Mouse (Mus musculus) neural tube, embryonic 15.5 days (tissue): ENCODE results near the gene Gbp10. TPM values are rescaled to one million over a fixed set of nuclear protein-coding genes. Genes with fewer than 3 reads are reported as not detected.
"Not testable (repeated sequence)": the region's sequence is repeated elsewhere in the genome, so short reads cannot be mapped to it uniquely, and the experiment has no call there.

ENCODE experiments used
- ATAC-seq: fragments of 200-750 bp; cut with Nextera tagmentation; 2 replicates; pipeline ENCODE4 v1.8.0; 2017; ENCODE audit warnings: mild to moderate bottlenecking, moderate TSS enrichment, moderate library complexity; ENCODE audit not compliant: low FRiP score
- H3K27ac ChIP-seq: fragments of 300-500 bp; sonication (generic); replicated peaks from 2 replicates; pipeline ENCODE4 v1.5.1; 2015; ENCODE audit warnings: mild to moderate bottlenecking, inconsistent platforms
- H3K27me3 ChIP-seq: fragments of 300-500 bp; sonication (generic); replicated peaks from 2 replicates; pipeline ENCODE4 v1.6.1; 2015; ENCODE audit warnings: inconsistent platforms
- H3K36me3 ChIP-seq: fragments of 300-500 bp; sonication (generic); 2 replicates; pipeline ENCODE4 v1.6.1; 2015; ENCODE audit warnings: inconsistent platforms
- H3K4me1 ChIP-seq: fragments of 300-500 bp; sonication (generic); 2 replicates; pipeline ENCODE4 v1.6.1; 2015; ENCODE audit warnings: inconsistent platforms
- H3K4me2 ChIP-seq: fragments of 300-500 bp; sonication (generic); 2 replicates; pipeline ENCODE4 v1.6.1; 2015; ENCODE audit warnings: inconsistent platforms, mild to moderate bottlenecking, moderate library complexity
- H3K4me3 ChIP-seq: fragments of 300-500 bp; sonication (generic); replicated peaks from 2 replicates; pipeline ENCODE4 v1.5.1; 2015; ENCODE audit warnings: mild to moderate bottlenecking, inconsistent platforms
- H3K9ac ChIP-seq: fragments of 300-500 bp; sonication (generic); replicated peaks from 2 replicates; pipeline ENCODE4 v1.6.1; 2015; ENCODE audit warnings: mild to moderate bottlenecking, inconsistent platforms
- H3K9me3 ChIP-seq: fragments of 300-500 bp; sonication (generic); replicated peaks from 2 replicates; pipeline ENCODE4 v1.6.1; 2016; ENCODE audit warnings: inconsistent platforms
- WGBS: fragments of 180-500 bp; shearing (Covaris S2); methylation state at CpG from one replicate; pipeline ENCODE4 v1.1.7; 2015; ENCODE audit warnings: mixed read lengths; 5-methylcytosine and 5-hydroxymethylcytosine counted together
- polyA plus RNA-seq: library from polyadenylated mRNA; unstranded; fragments of >200 nt; fragmentation: Nextera tagmentation; extraction: Ambion mirVana; gene quantifications from 2 replicates; pipeline ENCODE4 v1.2.1, GENCODE M21; 2015

The Gbp10 gene
- polyA plus RNA-seq, 1 experiment from 2014 or later, result 1.8 TPM

DNA sequence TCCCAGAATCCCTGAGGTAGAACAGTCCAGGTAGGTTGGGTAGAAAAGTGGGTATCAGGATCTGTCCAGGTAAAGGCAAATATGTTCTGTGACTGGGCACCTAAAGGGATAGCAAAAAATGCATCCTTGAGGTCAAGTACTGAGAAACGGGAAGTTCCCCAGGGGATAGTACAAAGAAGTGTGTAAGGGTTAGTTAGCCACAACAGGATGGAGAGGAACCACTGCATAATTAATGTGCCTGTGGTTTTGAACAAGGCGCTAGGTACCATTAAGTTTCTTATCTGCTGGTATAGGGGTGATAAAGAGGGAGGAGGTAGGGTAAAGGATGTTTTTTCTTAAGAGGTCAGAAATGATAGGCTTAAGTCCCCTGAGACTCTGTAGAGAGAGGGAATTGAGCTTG, 46.8 kb downstream of the Gbp10 start:
- H3K4me3 ChIP-seq, H3K27me3 ChIP-seq, H3K4me1 ChIP-seq, ATAC-seq, H3K36me3 ChIP-seq, H3K9me3 ChIP-seq, H3K9ac ChIP-seq, H3K27ac ChIP-seq, H3K4me2 ChIP-seq: not testable (repeated sequence)
- 90% methylated on average over 2 of the region's 2 CpGs for WGBS

DNA sequence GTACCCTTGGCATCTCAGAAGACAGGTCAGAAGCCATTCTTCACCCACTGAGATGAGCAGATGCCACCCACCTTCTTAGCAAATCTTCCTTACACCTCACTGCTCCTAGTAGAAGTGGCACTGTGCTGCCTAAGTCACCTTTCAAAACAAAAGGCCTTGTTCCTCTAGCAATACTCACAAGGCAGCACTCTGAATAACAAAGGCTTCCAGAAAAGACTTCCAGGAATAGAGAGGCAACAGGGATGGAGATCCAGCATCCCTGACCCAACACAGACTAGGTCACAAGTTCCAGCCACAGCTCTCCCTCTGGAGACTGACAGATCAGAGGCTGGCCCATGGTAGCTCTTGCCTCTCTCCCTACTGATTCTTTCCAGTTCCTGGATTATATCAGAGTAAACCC, 57.9 kb downstream of the Gbp10 start:
- H3K4me1 ChIP-seq, result no peaks in the 10 kb centered on the region
- no peaks in the 10 kb centered on the region for H3K36me3 ChIP-seq
- H3K27ac ChIP-seq, result no peak overlapping the region
- H3K4me2 ChIP-seq, result no peak overlapping the region
- H3K9ac ChIP-seq, result no peak overlapping the region
- no peaks in the 10 kb centered on the region for H3K9me3 ChIP-seq
- no peak for ATAC-seq
- H3K27me3 ChIP-seq, result no peaks in the 10 kb centered on the region
- H3K4me3 ChIP-seq, result no peak overlapping the region

Other genes starting within 250 kb of the Gbp10 start
- gene Gbp9, start 100.0 kb downstream of the Gbp10 start, polyA plus RNA-seq, result 1.4 and 3.5 TPM in 2 replicates
- 0.41 and 5.2 TPM in 2 replicates for gene Gbp8, start 100.0 kb downstream of the Gbp10 start, polyA plus RNA-seq
- 2.2 and 7.4 TPM in 2 replicates for gene Gbp4, start 99.9 kb downstream of the Gbp10 start, polyA plus RNA-seq
- 0.24 and 0.51 TPM in 2 replicates for gene Gm43302, start 54.2 kb upstream of the Gbp10 start, polyA plus RNA-seq
- 2.8 and 5.2 TPM in 2 replicates for gene Gbp6, start 54.2 kb upstream of the Gbp10 start, polyA plus RNA-seq
- 11.6 and 13.8 TPM in 2 replicates for gene Lrrc8b, start 176.2 kb upstream of the Gbp10 start, polyA plus RNA-seq